11 mouse cellular contexts compared by ENCODE assay signal in genomic region chr7:73412419-73412818, GRCm38 (mm10). TPM values are rescaled to one million over a fixed set of nuclear protein-coding genes. Genes with fewer than 3 reads are reported as not detected.
DNase-seq lines count a peak whose midpoint lies in the region; ATAC-seq and TF ChIP-seq lines count a peak whose summit lies in the region.
"Had no signal": no experiment of that assay in that cellular context is flagged by ENCODE, and none has a peak within 500 bp of the region (broad histone marks: within the 10 kb centered on the region; RNA-seq: fewer than 3 reads in every experiment).

No protein-coding gene starts in this region.

- peak; percentile 39 for ATAC-seq in heart, postnatal 0 days (ENCODE audit: insufficient read depth, low read depth)
- ATAC-seq in midbrain, embryonic 13.5 days, result peak; percentile 19; the same call in 1 of the 2 replicates

- WGBS in heart, postnatal 0 days, result 50% methylated on average over 7 of the region's 7 CpGs
- WGBS in heart, embryonic 10.5 days, result 79% methylated on average over 7 of the region's 7 CpGs
- WGBS in midbrain, embryonic 13.5 days, result 79% methylated on average over 7 of the region's 7 CpGs

- no peak for DNase-seq in heart, postnatal 0 days (ENCODE audit: low spot score)
- no peak for DNase-seq in heart, embryonic 10.5 days (ENCODE audit: low spot score)
- peak; percentile 48 for DNase-seq in 3T3-L1 (ENCODE audit: low read depth, low spot score)
- DNase-seq in NIH3T3 (ENCODE audit: low read depth), result peak; percentile 52
- no peak for DNase-seq in right cerebral cortex, adult 2 months (ENCODE audit: low spot score in 2 of 2)
- DNase-seq in cerebellum, adult 9-10 months, result no peak
- DNase-seq: cerebellum, adult 2 months; kidney, adult 9 months had no signal

- peak overlapping the region; percentile 35; the same call in 1 of the 2 replicates for H3K27ac ChIP-seq in heart, postnatal 0 days (ENCODE audit: low read depth)
- no peak overlapping the region for H3K27ac ChIP-seq in heart, embryonic 10.5 days
- H3K27ac ChIP-seq in midbrain, embryonic 13.5 days, result peak overlapping the region; percentile 57
- H3K27ac ChIP-seq: liver, embryonic 15.5 days had no signal

- H3K9me3 ChIP-seq in heart, postnatal 0 days (replicated peaks; ENCODE audit: control insufficient read depth, low read length), result no peaks in the 10 kb centered on the region
- no peaks in the 10 kb centered on the region for H3K9me3 ChIP-seq in heart, embryonic 10.5 days
- no peaks in the 10 kb centered on the region for H3K9me3 ChIP-seq in midbrain, embryonic 13.5 days
- H3K9me3 ChIP-seq: liver, embryonic 15.5 days had no signal

- no peak for TF ChIP-seq CTCF in heart, postnatal 0 days (IDR thresholded peaks at IDR 0.05; ENCODE audit: low read depth)

- H3K4me2 ChIP-seq in heart, postnatal 0 days (ENCODE audit: low read depth, low read length), result no peak overlapping the region
- H3K4me2 ChIP-seq in midbrain, embryonic 13.5 days (replicated peaks), result no peak overlapping the region
- H3K4me2 ChIP-seq: liver, embryonic 15.5 days had no signal

- peaks cover 14% of the 10 kb centered on the region for H3K36me3 ChIP-seq in heart, postnatal 0 days (replicated peaks; ENCODE audit: control insufficient read depth, insufficient read depth, low read length)
- H3K36me3 ChIP-seq in heart, embryonic 10.5 days, result peaks cover 4% of the 10 kb centered on the region; the same call in 1 of the 2 replicates
- H3K36me3 ChIP-seq in midbrain, embryonic 13.5 days, result peaks cover 82% of the 10 kb centered on the region
- H3K36me3 ChIP-seq: liver, embryonic 15.5 days had no signal

- H3K4me3 ChIP-seq in heart, postnatal 0 days (ENCODE audit: low read depth, low read length), result no peak overlapping the region
- no peak overlapping the region for H3K4me3 ChIP-seq in heart, embryonic 10.5 days
- H3K4me3 ChIP-seq in midbrain, embryonic 13.5 days (replicated peaks), result no peak overlapping the region
- H3K4me3 ChIP-seq: liver, embryonic 15.5 days had no signal

- peaks cover 12% of the 10 kb centered on the region for H3K4me1 ChIP-seq in heart, postnatal 0 days (ENCODE audit: control insufficient read depth, insufficient read depth)
- no peaks in the 10 kb centered on the region for H3K4me1 ChIP-seq in heart, embryonic 10.5 days
- H3K4me1 ChIP-seq in midbrain, embryonic 13.5 days (replicated peaks), result peaks cover 46% of the 10 kb centered on the region
- H3K4me1 ChIP-seq: liver, embryonic 15.5 days had no signal

- H3K9ac ChIP-seq in heart, postnatal 0 days (replicated peaks; ENCODE audit: low read depth, low read length), result no peak overlapping the region
- peak overlapping the region; percentile 32; the same call in 1 of the 2 replicates for H3K9ac ChIP-seq in midbrain, embryonic 13.5 days (replicated peaks)
- H3K9ac ChIP-seq: liver, embryonic 15.5 days had no signal

- no peak for TF ChIP-seq EP300 in heart, postnatal 0 days (IDR thresholded peaks at IDR 0.05; ENCODE audit: low read depth)

- no peaks in the 10 kb centered on the region for H3K27me3 ChIP-seq in heart, postnatal 0 days (ENCODE audit: control insufficient read depth, insufficient read depth, low read length)
- peaks cover 14% of the 10 kb centered on the region; the same call in 1 of the 2 replicates for H3K27me3 ChIP-seq in heart, embryonic 10.5 days (ENCODE audit: insufficient read depth, poor library complexity, severe bottlenecking)
- no peaks in the 10 kb centered on the region for H3K27me3 ChIP-seq in midbrain, embryonic 13.5 days
- H3K27me3 ChIP-seq: liver, embryonic 15.5 days had no signal

RNA-seq across cellular contexts. Expression of gene Rgma, which starts 37.1 kb away (rescaled TPM):
- total RNA-seq in heart, postnatal 0 days (2014; rRNA removed; ENCODE audit: low replicate concordance), result 9.2 and 10.2 TPM in 2 replicates
- polyA plus RNA-seq in heart, postnatal 0 days (2015; fragmentation: Nextera tagmentation; extraction: Ambion mirVana), result 2.7 TPM in 2 replicates
- 3.4 and 6.9 TPM in 2 replicates for polyA plus RNA-seq in heart, embryonic 10.5 days (2016; fragmentation: Nextera tagmentation; extraction: Ambion mirVana)
- 40.7 and 50.3 TPM in 2 replicates for polyA plus RNA-seq in midbrain, embryonic 13.5 days (2015; fragmentation: Nextera tagmentation; extraction: Ambion mirVana)
- total RNA-seq: megakaryocyte-erythroid progenitor cell, adult 5-6 weeks had no signal

Comparison
In these comparisons a context has a peak if more than half of its experiments do, and no peak if none do; other contexts are left out.
1. DNase-seq: peak in 3T3-L1 (single experiment) and NIH3T3 (single experiment); none in heart, postnatal 0 days (single experiment), heart, embryonic 10.5 days (single experiment), right cerebral cortex, adult 2 months (0 of 2) and cerebellum, adult 9-10 months (single experiment).